Mouse (Mus musculus) stomach, postnatal 0 days (tissue): ENCODE measurements around the gene Tnik. TPM values are rescaled to one million over a fixed set of nuclear protein-coding genes. Genes with fewer than 3 reads are reported as not detected.

Experiments
- ATAC-seq: fragments of 200-750 bp; cut with Nextera tagmentation; 2 replicates; pipeline ENCODE4 v1.8.0; 2017; ENCODE audit not compliant: low FRiP score, low TSS enrichment
- DNase-seq: peaks from one replicate; pipeline ENCODE4 v3.0.0-alpha.2; 2016; ENCODE audit warnings: low spot score
- H3K27ac ChIP-seq: fragments of 300-500 bp; sonication (generic); replicated peaks from 2 replicates; pipeline ENCODE4 v1.5.1; 2014; ENCODE audit warnings: mild to moderate bottlenecking, control low read depth
- H3K27me3 ChIP-seq: fragments of 300-500 bp; sonication (generic); 2 replicates; pipeline ENCODE4 v1.6.1; 2014; ENCODE audit warnings: low read length; ENCODE audit not compliant: control insufficient read depth, insufficient read depth
- H3K36me3 ChIP-seq: fragments of 300-500 bp; sonication (generic); 2 replicates; pipeline ENCODE4 v1.6.1; 2014; ENCODE audit warnings: low read length, mixed read lengths; ENCODE audit not compliant: control insufficient read depth, insufficient read depth
- H3K4me1 ChIP-seq: fragments of 300-500 bp; sonication (generic); replicated peaks from 2 replicates; pipeline ENCODE4 v1.6.1; 2014; ENCODE audit warnings: antibody characterized with exemption; ENCODE audit not compliant: control insufficient read depth, insufficient read depth
- H3K4me2 ChIP-seq: fragments of 300-500 bp; sonication (generic); replicated peaks from 2 replicates; pipeline ENCODE4 v1.6.1; 2014; ENCODE audit warnings: low read depth, mild to moderate bottlenecking, control low read depth, moderate library complexity
- H3K4me3 ChIP-seq: fragments of 300-500 bp; sonication (generic); 2 replicates; pipeline ENCODE4 v1.5.1; 2014; ENCODE audit warnings: low read depth, low read length, control low read depth
- H3K9ac ChIP-seq: fragments of 300-500 bp; sonication (generic); 2 replicates; pipeline ENCODE4 v1.6.1; 2014; ENCODE audit warnings: mild to moderate bottlenecking, low read length, control low read depth, mixed read lengths
- H3K9me3 ChIP-seq: fragments of 300-500 bp; sonication (generic); 2 replicates; pipeline ENCODE4 v1.6.1; 2016; ENCODE audit warnings: low read length; ENCODE audit not compliant: control insufficient read depth
- CTCF ChIP-seq: IDR thresholded peaks from 2 replicates; pipeline ENCODE4 v1.5.1; 2016; ENCODE audit warnings: antibody characterized with exemption, low read depth, mild to moderate bottlenecking, moderate library complexity
- EP300 ChIP-seq: optimal IDR thresholded peaks from 2 replicates; pipeline ENCODE3; 2016; ENCODE audit warnings: antibody characterized with exemption
- WGBS: fragments of 180-500 bp; shearing (Covaris S2); extraction: QIAGEN DNeasy Blood & Tissue Kit; methylation state at CpG from one replicate; pipeline ENCODE4 v1.1.7; 2014; 5-methylcytosine and 5-hydroxymethylcytosine counted together
- polyA plus RNA-seq: library from polyadenylated mRNA; unstranded; fragments of >200 nt; fragmentation: Nextera tagmentation; extraction: Ambion mirVana; gene quantifications from 2 replicates; pipeline ENCODE4 v1.2.1, GENCODE M21; 2015

Gene Tnik
- polyA plus RNA-seq, 1 experiment from 2014 or later: 4.6 TPM

GRCm38 (mm10) chr3:28551756-28552155, 288.7 kb downstream of the Tnik start:
- no peak for TF ChIP-seq EP300
- TF ChIP-seq CTCF: no peak
- no peak overlapping the region for H3K27ac ChIP-seq
- 68% methylated on average over 1 of the region's 1 CpGs for WGBS

GRCm38 (mm10) chr3:28554934-28555333, 291.9 kb downstream of the Tnik start:
- Histone ChIP-seq H3K4me1 (peaks cover 3% of the 10 kb centered on the region; the same call in 1 of the 2 replicates), H3K9ac (no peak overlapping the region), H3K4me2 (no peak overlapping the region), H3K4me3 (no peak overlapping the region), H3K36me3 (no peaks in the 10 kb centered on the region), H3K27ac (no peak overlapping the region), H3K27me3 (no peaks in the 10 kb centered on the region), H3K9me3 (no peaks in the 10 kb centered on the region)
- ATAC-seq (no peak), DNase-seq (no peak)
- 72% methylated on average over 9 of the region's 9 CpGs for WGBS
- TF ChIP-seq CTCF (no peak), EP300 (no peak)

More at GRCm38 (mm10) chr3:28551756-28552155, 288.7 kb downstream of the Tnik start:
- Histone ChIP-seq H3K9ac (no peak overlapping the region), H3K4me1 (peaks cover 3% of the 10 kb centered on the region; the same call in 1 of the 2 replicates), H3K9me3 (no peaks in the 10 kb centered on the region), H3K4me3 (no peak overlapping the region), H3K36me3 (no peaks in the 10 kb centered on the region), H3K4me2 (no peak overlapping the region), H3K27me3 (no peaks in the 10 kb centered on the region)
- DNase-seq: no peak
- no peak; the same call in 1 of the 2 replicates for ATAC-seq

- WGBS: 42% methylated on average over 7 of the region's 7 CpGs
Observed at GRCm38 (mm10) chr3:28555795-28556570, 293.0 kb downstream of the Tnik start.

GRCm38 (mm10) chr3:28558328-28558871, 295.4 kb downstream of the Tnik start:
- ATAC-seq (0 out of 2 replicates have a peak, but pooled peaks have one; percentile 45), DNase-seq (no peak)

More at GRCm38 (mm10) chr3:28555795-28556570, 293.0 kb downstream of the Tnik start:
- H3K4me3 ChIP-seq: no peak overlapping the region
- H3K9me3 ChIP-seq: no peaks in the 10 kb centered on the region
- H3K27ac ChIP-seq: 0 out of 2 replicates have a peak overlapping the region, but pooled peaks have one; percentile 4
- TF ChIP-seq CTCF: no peak
- TF ChIP-seq EP300: no peak
- H3K4me2 ChIP-seq: no peak overlapping the region
- H3K36me3 ChIP-seq: no peaks in the 10 kb centered on the region
- ATAC-seq (no peak), DNase-seq (no peak)
- peaks cover 3% of the 10 kb centered on the region; the same call in 1 of the 2 replicates for H3K4me1 ChIP-seq
- H3K9ac ChIP-seq: no peak overlapping the region
- no peaks in the 10 kb centered on the region for H3K27me3 ChIP-seq

GRCm38 (mm10) chr3:28561408-28561807, 298.4 kb downstream of the Tnik start:
- H3K27ac ChIP-seq: no peak overlapping the region
- WGBS: 54% methylated on average over 4 of the region's 4 CpGs
- H3K4me3 ChIP-seq: no peak overlapping the region
- H3K36me3 ChIP-seq: no peaks in the 10 kb centered on the region; the same call in 1 of the 2 replicates
- ATAC-seq (no peak), DNase-seq (no peak)
- TF ChIP-seq EP300 (no peak), CTCF (no peak)
- no peak overlapping the region for H3K4me2 ChIP-seq
- H3K9ac ChIP-seq: no peak overlapping the region
- H3K27me3 ChIP-seq: no peaks in the 10 kb centered on the region
- H3K4me1 ChIP-seq: no peaks in the 10 kb centered on the region
- H3K9me3 ChIP-seq: no peaks in the 10 kb centered on the region

More at GRCm38 (mm10) chr3:28558328-28558871, 295.4 kb downstream of the Tnik start:
- 41% methylated on average over 4 of the region's 4 CpGs for WGBS
- no peaks in the 10 kb centered on the region for H3K9me3 ChIP-seq
- no peak overlapping the region for H3K9ac ChIP-seq
- TF ChIP-seq EP300 (no peak), CTCF (no peak)
- no peaks in the 10 kb centered on the region for H3K36me3 ChIP-seq
- 0 out of 2 replicates have a peak overlapping the region, but pooled peaks have one; percentile 13 for H3K27ac ChIP-seq
- no peak overlapping the region for H3K4me2 ChIP-seq
- peaks cover 3% of the 10 kb centered on the region; the same call in 1 of the 2 replicates for H3K4me1 ChIP-seq
- H3K27me3 ChIP-seq: no peaks in the 10 kb centered on the region
- H3K4me3 ChIP-seq: no peak overlapping the region
